Mouse (Mus musculus) kidney, postnatal 10 days (tissue): Measurements from ENCODE around the gene Wdr1.
A peak's percentile ranks its signal among the peaks of the same experiment; 100 is the strongest.

Experiments
- DNase-seq: peaks from one replicate; pipeline ENCODE4 v3.0.0; 2021; ENCODE audit warnings: mixed read lengths

The Wdr1 gene

GRCm38 (mm10) chr5:38544423-38545415, 18.3 kb downstream of the Wdr1 start:
- DNase-seq: no peak

- DNase-seq: peak; percentile 45
These were observed 19.4 kb downstream of the Wdr1 start for GRCm38 (mm10) chr5:38543496-38544217.

- no peak for DNase-seq
These were observed 21.3 kb downstream of the Wdr1 start for GRCm38 (mm10) chr5:38541728-38542127.

GRCm38 (mm10) chr5:38540898-38541297, 22.1 kb downstream of the Wdr1 start:
- no peak for DNase-seq

- no peak for DNase-seq
These were observed 24.5 kb downstream of the Wdr1 start for GRCm38 (mm10) chr5:38538508-38538907.

GRCm38 (mm10) chr5:38537845-38538244, 25.2 kb downstream of the Wdr1 start:
- DNase-seq: no peak

GRCm38 (mm10) chr5:38536822-38537221, 26.2 kb downstream of the Wdr1 start:
- no peak for DNase-seq

- DNase-seq: no peak
These were observed 30.9 kb downstream of the Wdr1 start for GRCm38 (mm10) chr5:38532084-38532483.

GRCm38 (mm10) chr5:38529724-38530428, 33.1 kb downstream of the Wdr1 start:
- DNase-seq: no peak

GRCm38 (mm10) chr5:38522977-38523376, 40.0 kb downstream of the Wdr1 start:
- DNase-seq: no peak

GRCm38 (mm10) chr5:38520838-38521237, 42.2 kb downstream of the Wdr1 start:
- no peak for DNase-seq

GRCm38 (mm10) chr5:38516267-38516666, 46.8 kb downstream of the Wdr1 start:
- DNase-seq: peak; percentile 57

GRCm38 (mm10) chr5:38512991-38513390, 50.0 kb downstream of the Wdr1 start:
- DNase-seq: no peak

- DNase-seq: no peak
These were observed 53.5 kb downstream of the Wdr1 start for GRCm38 (mm10) chr5:38509568-38509967.

- no peak for DNase-seq
These were observed 57.6 kb downstream of the Wdr1 start for GRCm38 (mm10) chr5:38505435-38505765.

GRCm38 (mm10) chr5:38504747-38505434, 58.1 kb downstream of the Wdr1 start:
- DNase-seq: no peak

GRCm38 (mm10) chr5:38504116-38504515, 58.9 kb downstream of the Wdr1 start:
- DNase-seq: no peak

- DNase-seq: no peak
These were observed 60.0 kb downstream of the Wdr1 start, which contains the start of gene Slc2a9 for GRCm38 (mm10) chr5:38502992-38503391. Gene Slc2a9 (minus strand): TSS chr5:38503143.

- no peak for DNase-seq
These were observed 63.0 kb downstream of the Wdr1 start for GRCm38 (mm10) chr5:38500043-38500442.

- no peak for DNase-seq
These were observed 63.7 kb downstream of the Wdr1 start for GRCm38 (mm10) chr5:38499316-38499811.

- no peak for DNase-seq
These were observed 64.5 kb downstream of the Wdr1 start for GRCm38 (mm10) chr5:38498479-38498878.

- no peak for DNase-seq
These were observed 66.4 kb downstream of the Wdr1 start for GRCm38 (mm10) chr5:38496491-38497057.
